Mouse (Mus musculus) brain, embryonic 14.5 days (tissue): Measurements from ENCODE around the gene 2210011C24Rik.
"Not testable (repeated sequence)": the region's sequence is repeated elsewhere in the genome, so short reads cannot be mapped to it uniquely, and the experiment has no call there.

Source experiments
- CTCF ChIP-seq: fragments of 200-500 bp; IDR thresholded peaks from 2 replicates; pipeline ENCODE4 v1.5.1; 2012; ENCODE audit warnings: inconsistent platforms, mild to moderate bottlenecking, moderate library complexity, borderline replicate concordance; ENCODE audit not compliant: insufficient read depth, insufficient read length; ENCODE audit errors: extremely low read depth
- POLR2A ChIP-seq: fragments of 200-500 bp; IDR thresholded peaks from 2 replicates; pipeline ENCODE4 v1.6.1; 2012; ENCODE audit warnings: mild to moderate bottlenecking, inconsistent platforms, borderline replicate concordance; ENCODE audit not compliant: poor library complexity, insufficient read depth, insufficient read length, severe bottlenecking; ENCODE audit errors: extremely low read depth

- TF ChIP-seq CTCF, POLR2A: not testable (repeated sequence)
Observed at GRCm38 (mm10) chr8:83983222-83983621, 28.7 kb downstream of the 2210011C24Rik start.
